Mouse (Mus musculus) liver, adult 2 months (tissue): ENCODE measurements around the gene Armh3.

Source experiments
- CTCF ChIP-seq: fragments of 200-500 bp; IDR thresholded peaks from 2 replicates; pipeline ENCODE4 v1.5.1; 2011; ENCODE audit warnings: low read depth, low read length, control low read depth
- POLR2A ChIP-seq: fragments of 200-500 bp; IDR thresholded peaks from 2 replicates; pipeline ENCODE4 v1.6.1; 2011; ENCODE audit warnings: low read length, control low read depth; ENCODE audit not compliant: insufficient read depth; ENCODE audit errors: extremely low read depth

DNA sequence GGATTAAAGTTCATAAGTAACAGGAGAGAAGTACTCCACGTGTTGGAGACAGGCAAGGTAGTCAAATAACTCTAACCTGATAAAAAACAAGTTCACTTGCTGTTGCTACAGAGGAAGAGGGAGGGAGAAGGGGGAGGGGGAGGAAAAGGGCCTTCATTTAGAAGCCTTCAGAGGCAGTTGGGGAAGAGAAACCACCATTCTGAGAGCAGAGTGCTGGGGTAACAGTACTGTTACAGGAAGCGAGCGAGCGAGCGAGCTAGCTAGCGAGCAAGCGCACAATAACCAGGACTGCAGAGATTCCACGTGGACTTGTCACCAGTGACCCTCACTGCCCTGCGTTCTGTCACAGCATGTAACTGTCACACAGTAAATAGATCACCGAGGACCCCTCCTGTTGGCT is 154.9 kb downstream of the Armh3 start:
- TF ChIP-seq CTCF (no peak), POLR2A (no peak)
